Mouse (Mus musculus): ENCODE data around the gene Gemin8. TPM values are rescaled to one million over a fixed set of nuclear protein-coding genes. Genes with fewer than 3 reads are reported as not detected.

Gene Gemin8
- total RNA-seq, 2 experiments from 2014 or later = 14.2 to 14.7 TPM

- no peak for TF ChIP-seq CTCF (conservative IDR thresholded peaks at IDR 0.05)
- Histone ChIP-seq H3K27ac (no peak overlapping the region), H3K4me3 (no peak overlapping the region)
- no peak for DNase-seq (ENCODE audit: low spot score in 2 of 2)
Measured at GRCm38 (mm10) chrX:166185327-166185913, 15.2 kb downstream of the Gemin8 start.

- Histone ChIP-seq H3K4me3 (no peak overlapping the region), H3K27ac (no peak overlapping the region)
- TF ChIP-seq CTCF (conservative IDR thresholded peaks at IDR 0.05) = no peak
- no peak for DNase-seq (ENCODE audit: low spot score in 2 of 2)
Measured at GRCm38 (mm10) chrX:166187803-166188202, 17.5 kb downstream of the Gemin8 start.

GRCm38 (mm10) chrX:166196327-166196726 lies 26.1 kb downstream of the Gemin8 start:
- Histone ChIP-seq H3K4me3 (no peak overlapping the region), H3K27ac (no peak overlapping the region)
- no peak for TF ChIP-seq CTCF (conservative IDR thresholded peaks at IDR 0.05)
- no peak for DNase-seq (ENCODE audit: low spot score in 2 of 2)

- TF ChIP-seq CTCF (conservative IDR thresholded peaks at IDR 0.05) = no peak
- no peak overlapping the region for H3K27ac ChIP-seq
- DNase-seq (ENCODE audit: low spot score in 2 of 2) = no peak
- no peak overlapping the region for H3K4me3 ChIP-seq
Measured at GRCm38 (mm10) chrX:166198266-166198665, 28.0 kb downstream of the Gemin8 start.

GRCm38 (mm10) chrX:166199812-166200211 lies 29.6 kb downstream of the Gemin8 start:
- Histone ChIP-seq H3K4me3 (no peak overlapping the region), H3K27ac (no peak overlapping the region)
- TF ChIP-seq CTCF (conservative IDR thresholded peaks at IDR 0.05) = no peak
- no peak for DNase-seq (ENCODE audit: low spot score in 2 of 2)

- no peak for DNase-seq (ENCODE audit: low spot score in 2 of 2)
- no peak for TF ChIP-seq CTCF (conservative IDR thresholded peaks at IDR 0.05)
- no peak overlapping the region for H3K4me3 ChIP-seq
- H3K27ac ChIP-seq = no peak overlapping the region
Measured at GRCm38 (mm10) chrX:166214576-166214975, 44.3 kb downstream of the Gemin8 start.

GRCm38 (mm10) chrX:166216248-166216647 lies 46.0 kb downstream of the Gemin8 start:
- Histone ChIP-seq H3K4me3 (no peak overlapping the region), H3K27ac (0 out of 2 replicates have a peak overlapping the region, but pooled peaks have one; percentile 18)
- no peak for DNase-seq (ENCODE audit: low spot score in 2 of 2)
- no peak for TF ChIP-seq CTCF (conservative IDR thresholded peaks at IDR 0.05)

GRCm38 (mm10) chrX:166216720-166217119 lies 46.5 kb downstream of the Gemin8 start:
- DNase-seq (ENCODE audit: low spot score in 2 of 2) = peak; percentile 42 to 53
- Histone ChIP-seq H3K27ac (no peak overlapping the region), H3K4me3 (no peak overlapping the region)
- no peak for TF ChIP-seq CTCF (conservative IDR thresholded peaks at IDR 0.05)

GRCm38 (mm10) chrX:166219331-166219730 lies 49.1 kb downstream of the Gemin8 start:
- peak in 1 of 2 experiments; percentile 39 for DNase-seq (ENCODE audit: low spot score in 2 of 2)
- no peak overlapping the region for H3K27ac ChIP-seq
- H3K4me3 ChIP-seq = no peak overlapping the region
- TF ChIP-seq CTCF (conservative IDR thresholded peaks at IDR 0.05) = no peak

- no peak for TF ChIP-seq CTCF (conservative IDR thresholded peaks at IDR 0.05)
- H3K4me3 ChIP-seq = no peak overlapping the region
- no peak for DNase-seq (ENCODE audit: low spot score in 2 of 2)
Measured at GRCm38 (mm10) chrX:166226856-166227255, 56.6 kb downstream of the Gemin8 start.

GRCm38 (mm10) chrX:166229750-166230149 lies 59.5 kb downstream of the Gemin8 start:
- no peak for TF ChIP-seq CTCF (conservative IDR thresholded peaks at IDR 0.05)
- H3K27ac ChIP-seq = no peak overlapping the region
- no peak for DNase-seq (ENCODE audit: low spot score in 2 of 2)
- H3K4me3 ChIP-seq = no peak overlapping the region

More at GRCm38 (mm10) chrX:166226856-166227255, 56.6 kb downstream of the Gemin8 start:
- H3K27ac ChIP-seq = peak overlapping the region; percentile 61

- no peak for TF ChIP-seq CTCF (conservative IDR thresholded peaks at IDR 0.05)
- no peak overlapping the region for H3K4me3 ChIP-seq
- H3K27ac ChIP-seq = no peak overlapping the region
Measured at GRCm38 (mm10) chrX:166230515-166231267, 60.4 kb downstream of the Gemin8 start.

GRCm38 (mm10) chrX:166236131-166236530 lies 65.9 kb downstream of the Gemin8 start:
- Histone ChIP-seq H3K4me3 (no peak overlapping the region), H3K27ac (no peak overlapping the region)
- no peak for DNase-seq (ENCODE audit: low spot score in 2 of 2)
- no peak for TF ChIP-seq CTCF (conservative IDR thresholded peaks at IDR 0.05)

More at GRCm38 (mm10) chrX:166230515-166231267, 60.4 kb downstream of the Gemin8 start:
- no peak for DNase-seq (ENCODE audit: low spot score in 2 of 2)
